Mouse (Mus musculus): ENCODE results near the gene Igf2bp1.

Igf2bp1 gene

DNA sequence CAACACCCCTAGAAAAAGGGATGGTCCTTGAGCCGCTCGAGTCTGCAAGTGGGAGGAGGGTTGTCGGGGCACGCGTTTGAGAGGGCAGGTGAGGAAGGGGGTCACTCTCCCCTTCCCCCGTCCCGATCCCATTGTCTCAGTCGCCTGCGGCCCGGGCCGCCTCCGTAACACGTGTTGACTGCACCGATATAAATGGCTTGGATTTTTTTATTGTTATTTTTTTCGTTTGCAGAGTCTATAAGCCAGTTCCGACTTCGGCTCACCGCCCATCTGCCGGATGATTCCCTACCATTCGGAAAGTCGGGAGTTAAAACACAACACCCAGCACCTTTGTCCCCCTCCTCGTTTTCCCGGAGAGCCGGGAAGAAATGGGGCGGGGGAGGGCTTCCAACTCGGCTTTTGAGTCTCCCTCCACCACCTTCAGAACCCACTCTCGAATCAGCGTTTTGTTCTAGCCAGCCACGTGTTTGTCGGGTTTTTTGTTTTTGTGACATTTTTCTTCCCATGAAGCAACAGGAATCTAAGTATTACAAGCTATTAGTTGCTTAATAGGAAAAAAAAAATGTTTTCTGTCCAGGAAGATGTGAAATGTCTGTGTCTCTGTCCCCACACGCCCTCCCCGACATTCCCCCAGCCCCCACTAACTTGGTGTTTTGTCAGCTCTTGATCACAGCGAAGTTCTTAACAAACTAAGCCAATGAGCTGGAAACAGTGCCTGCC is 1.9 kb upstream of the Igf2bp1 start:
- DNase-seq (ENCODE audit: low spot score in 2 of 2): no peak

DNA sequence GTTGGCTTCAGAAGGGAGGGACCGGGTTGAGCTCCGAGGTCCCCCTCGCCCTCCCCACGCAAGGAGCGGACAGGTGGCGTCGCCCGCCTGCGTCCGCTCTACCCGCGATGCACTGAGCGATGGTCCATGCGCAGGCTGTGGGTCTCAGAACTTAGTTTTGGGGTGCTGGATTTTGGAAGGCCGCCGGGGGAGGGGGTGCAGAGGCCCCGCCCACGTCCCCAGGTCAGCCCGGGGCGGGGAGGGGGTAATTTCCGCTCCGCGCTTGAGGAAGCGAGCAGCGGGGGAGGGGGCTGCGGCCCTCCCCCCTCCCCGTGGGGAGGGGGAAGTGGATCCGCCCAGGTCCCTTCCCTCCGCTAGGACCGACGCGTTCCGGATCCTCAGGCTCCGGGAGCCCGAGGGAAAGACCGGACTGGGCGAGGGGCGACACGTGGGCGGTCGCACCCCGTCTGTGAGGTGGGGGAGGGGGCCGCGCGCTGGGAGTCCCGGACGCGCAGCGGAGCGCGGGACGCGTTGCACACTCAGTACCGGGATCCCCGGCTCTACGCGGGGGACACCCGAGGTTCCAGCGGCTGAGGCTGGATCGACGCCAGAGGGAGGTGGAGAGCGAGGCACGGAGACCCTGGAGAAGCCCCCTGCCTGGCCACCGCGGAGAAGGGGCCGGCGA is 1.2 kb upstream of the Igf2bp1 start:
- peak in 1 of 2 experiments; percentile 33 for DNase-seq (ENCODE audit: low spot score in 2 of 2)

DNA sequence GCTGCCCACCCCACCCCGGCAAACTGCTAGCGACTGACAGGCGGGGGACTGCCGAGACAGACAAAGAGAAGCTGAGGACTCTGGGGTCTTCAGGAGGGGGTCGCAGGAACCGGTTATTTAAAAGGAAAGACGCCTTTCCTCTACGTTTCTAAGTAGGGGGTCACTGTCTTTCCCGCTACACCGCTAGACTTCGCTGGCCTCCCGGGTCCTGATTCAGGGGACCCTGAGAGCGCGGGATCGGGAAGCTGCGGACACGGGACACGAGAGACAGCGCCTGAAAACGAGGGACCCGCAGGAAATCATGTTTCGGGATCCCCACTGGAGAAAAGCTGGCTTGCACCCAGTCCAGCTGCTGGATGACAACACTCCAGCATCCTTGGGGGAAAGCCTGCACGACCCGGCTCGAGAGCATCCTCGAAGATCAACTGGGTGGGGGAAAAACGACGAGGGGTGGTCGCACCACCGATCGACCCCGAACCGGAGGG is 669 bp upstream of the Igf2bp1 start:
- no peak for DNase-seq (ENCODE audit: low spot score in 2 of 2)

DNA sequence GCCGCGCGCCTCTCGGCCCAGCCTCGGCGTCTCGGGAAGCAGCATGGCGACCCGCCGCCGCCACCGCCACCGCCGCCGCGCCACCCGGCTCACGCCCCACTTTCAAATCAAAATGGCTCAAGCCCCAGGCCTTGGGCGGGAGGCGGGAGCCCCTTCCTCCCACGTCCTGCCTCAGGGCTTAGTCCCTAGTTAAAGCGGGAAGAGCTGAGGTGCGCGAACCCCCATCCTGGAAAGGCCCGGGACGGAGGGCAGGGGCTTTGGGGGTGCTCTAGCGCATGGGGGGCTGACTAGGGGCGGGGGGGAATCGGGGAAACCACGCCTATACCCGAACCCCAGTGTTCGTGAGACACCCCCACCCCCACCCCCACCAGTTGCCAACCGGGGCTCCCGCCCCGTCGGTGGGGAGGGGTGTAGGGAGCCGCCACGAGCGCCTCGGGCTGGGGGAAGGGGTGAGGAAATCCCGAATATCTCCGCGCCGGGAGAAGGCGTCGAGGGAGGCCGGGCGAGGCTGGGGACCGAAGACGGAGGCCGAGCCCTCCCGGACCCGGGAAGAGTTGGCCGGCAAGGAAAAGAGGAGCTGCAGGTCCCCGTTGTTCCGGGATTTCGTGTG is 842 bp downstream of the Igf2bp1 start:
- peak in 1 of 2 experiments; percentile 42 for DNase-seq (ENCODE audit: low spot score in 2 of 2)

DNA sequence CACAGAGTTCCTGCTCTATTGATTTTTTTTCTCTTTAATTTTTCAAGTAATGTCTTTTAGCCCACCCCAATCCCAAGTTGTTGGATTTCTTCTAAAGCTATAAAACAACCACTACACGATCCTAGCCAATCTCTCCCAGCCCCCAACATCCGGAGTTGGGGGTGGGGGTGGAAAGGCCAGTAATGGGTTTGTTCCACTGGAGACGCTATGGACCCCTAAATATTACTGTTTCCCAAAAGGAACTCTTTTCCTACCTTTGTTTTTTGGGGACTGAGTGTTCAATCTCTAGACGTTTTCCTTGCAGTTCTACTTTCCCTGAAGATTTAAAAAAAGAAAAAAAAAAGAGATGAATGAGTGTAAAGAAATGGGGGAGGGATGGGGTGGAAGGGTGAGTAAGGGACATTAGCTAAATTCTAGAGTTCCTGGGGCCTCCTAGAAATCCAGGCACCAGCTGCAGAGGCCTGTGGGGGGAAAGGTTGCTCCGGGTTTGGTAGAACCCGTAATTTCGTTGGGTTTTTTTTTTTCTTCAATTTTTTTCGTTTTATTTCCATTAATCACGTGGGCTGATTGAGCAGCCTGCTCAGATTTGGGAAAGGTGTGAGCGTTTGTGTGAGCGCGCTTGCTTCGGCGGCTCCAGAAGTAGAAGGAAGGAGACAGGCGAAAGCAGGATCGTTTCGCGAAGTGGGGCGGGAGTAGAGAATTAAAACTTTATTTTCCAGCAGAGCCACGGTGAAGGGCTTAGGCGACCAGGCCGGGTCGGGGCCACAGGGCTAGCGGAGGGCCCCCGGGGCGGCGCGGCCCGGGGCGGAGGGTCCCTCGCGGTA is 1.6 kb downstream of the Igf2bp1 start:
- no peak for DNase-seq (ENCODE audit: low spot score in 2 of 2)

DNA sequence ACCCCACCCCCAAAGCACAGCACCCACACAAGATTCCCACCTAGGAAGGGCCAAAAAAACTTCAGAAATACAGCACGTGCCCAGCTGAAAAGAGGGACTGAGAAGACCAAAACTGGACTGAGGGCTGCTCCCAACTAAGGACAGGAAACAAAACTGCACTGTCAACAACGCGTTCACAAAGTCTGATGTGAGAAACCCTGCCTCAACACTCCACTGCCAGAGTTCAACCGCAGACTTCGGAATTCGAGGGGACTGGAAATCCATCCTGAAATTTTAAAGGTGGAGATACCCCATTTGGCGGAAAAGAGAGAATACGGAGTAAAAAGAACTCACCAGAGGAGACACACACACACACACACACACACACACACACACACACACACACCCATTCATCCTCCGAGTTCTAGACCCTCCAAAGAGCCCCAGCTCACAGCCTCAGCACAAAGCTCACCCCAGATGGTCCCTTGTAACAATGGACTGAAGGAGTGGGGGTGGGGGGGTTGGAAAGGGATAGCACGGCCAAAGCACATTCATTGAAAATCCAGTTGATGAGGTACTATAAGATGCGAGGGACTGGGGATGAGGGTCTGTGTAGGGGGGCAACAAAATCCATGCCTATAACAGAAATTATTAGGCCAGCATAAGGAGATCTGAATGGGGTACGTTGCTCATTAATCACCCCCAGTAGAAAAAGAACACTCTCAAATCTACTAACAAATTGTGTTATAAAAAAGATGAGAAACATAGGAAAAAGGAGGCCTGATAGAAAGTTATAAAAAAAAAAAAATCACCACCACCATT is 2.4 kb downstream of the Igf2bp1 start:
- DNase-seq (ENCODE audit: low spot score in 2 of 2): no peak

DNA sequence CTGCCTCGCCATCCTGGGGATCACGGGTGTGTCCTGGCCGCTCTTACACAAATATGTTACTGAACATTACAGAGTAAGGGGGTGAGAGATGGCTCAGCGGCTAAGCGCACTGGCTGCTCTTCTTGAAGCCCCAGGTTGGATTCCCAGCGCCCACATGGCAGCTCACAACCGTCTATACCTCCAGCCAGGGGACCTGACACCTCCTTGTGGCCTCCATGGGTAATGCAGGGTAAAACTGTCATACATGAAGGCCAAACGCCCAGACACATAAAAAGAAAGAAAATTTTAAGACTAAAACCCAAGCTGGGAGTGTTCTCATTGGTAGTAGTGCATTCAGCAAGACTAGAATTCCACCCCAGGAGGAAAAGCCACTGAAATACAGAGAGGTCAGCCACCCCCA is 11.6 kb downstream of the Igf2bp1 start:
- no peak for DNase-seq (ENCODE audit: low spot score in 2 of 2)

DNA sequence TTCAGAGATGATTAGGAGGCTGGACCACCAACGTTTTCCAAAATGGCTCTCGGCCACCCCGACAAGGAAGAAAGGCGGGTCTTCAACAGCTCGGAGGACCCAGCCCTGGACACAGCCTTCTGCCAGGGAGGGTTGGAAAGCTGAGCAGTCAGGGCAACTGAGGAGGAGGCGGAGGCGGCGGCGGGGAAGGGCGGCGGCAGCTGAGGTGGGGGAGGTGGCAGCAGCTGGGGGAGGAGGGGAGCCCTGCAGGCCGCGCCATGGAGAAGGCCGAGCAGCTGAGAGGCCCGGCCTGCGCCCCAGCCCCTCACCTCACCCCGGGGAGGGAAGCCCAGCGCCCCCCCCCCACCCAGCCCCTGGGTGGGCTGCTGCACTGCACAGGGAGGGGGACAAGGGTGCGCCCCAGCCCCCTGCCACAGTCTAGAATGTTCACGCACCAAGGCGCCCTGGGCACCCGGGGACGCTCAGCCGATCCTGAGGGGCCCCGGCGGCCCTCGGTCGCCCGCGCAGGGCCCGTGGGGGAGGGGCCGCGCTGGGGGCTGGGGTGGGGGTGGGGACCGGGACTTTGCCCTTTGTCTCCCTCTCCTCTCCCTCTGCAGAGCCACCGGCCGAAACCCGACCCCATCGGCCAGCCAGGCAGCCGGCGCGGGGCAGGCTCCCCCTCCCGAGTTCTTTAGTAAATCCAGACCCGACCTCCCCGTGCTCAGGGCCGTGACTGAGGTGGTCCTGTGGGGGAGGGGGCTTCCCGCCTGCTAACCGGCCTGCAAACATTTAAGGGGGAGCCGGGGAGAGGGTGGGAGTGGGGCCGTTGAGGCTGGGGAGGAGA is 14.6 kb downstream of the Igf2bp1 start:
- DNase-seq (ENCODE audit: low spot score in 2 of 2): peak in 1 of 2 experiments; percentile 57

DNA sequence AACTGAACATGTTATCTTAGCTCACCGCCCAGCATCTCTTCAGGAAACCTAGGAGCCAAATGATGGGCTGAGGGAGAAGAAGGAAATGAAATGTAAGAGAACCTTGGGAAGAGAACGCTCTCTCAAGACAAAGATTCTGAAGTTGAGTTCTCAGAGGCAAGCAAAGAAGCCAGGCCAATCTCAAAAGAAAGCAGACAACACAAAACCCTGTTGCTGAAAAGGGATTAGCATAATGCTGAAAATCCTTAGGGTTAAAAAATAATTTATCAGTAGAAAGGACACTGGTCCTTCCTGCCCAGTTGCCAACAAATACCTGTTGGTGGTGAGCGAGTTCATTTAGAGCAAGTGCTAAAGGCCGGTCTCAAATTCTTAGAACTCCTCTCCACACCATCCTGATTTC is 15.3 kb downstream of the Igf2bp1 start:
- no peak for DNase-seq (ENCODE audit: low spot score in 2 of 2)

DNA sequence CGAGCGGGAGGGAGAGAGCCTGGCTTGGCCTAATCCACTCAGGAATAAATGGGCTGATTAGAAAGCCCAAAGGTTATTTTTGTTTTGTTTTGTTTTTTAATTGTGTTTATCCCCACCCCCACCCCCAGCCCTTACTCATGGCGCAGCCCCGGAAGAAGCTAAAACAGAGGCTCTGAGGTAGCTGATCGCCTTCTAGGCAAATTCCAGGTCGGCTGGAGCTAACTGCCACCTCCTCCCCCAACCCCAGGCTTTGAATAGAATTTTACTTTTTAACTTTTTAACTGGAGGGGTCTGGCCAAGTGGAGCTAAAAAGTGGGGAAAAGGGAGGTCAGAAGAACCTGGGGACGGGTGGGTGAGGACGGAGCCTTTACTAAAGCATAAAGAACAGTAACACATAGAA is 15.9 kb downstream of the Igf2bp1 start:
- no peak for DNase-seq (ENCODE audit: low spot score in 2 of 2)

DNA sequence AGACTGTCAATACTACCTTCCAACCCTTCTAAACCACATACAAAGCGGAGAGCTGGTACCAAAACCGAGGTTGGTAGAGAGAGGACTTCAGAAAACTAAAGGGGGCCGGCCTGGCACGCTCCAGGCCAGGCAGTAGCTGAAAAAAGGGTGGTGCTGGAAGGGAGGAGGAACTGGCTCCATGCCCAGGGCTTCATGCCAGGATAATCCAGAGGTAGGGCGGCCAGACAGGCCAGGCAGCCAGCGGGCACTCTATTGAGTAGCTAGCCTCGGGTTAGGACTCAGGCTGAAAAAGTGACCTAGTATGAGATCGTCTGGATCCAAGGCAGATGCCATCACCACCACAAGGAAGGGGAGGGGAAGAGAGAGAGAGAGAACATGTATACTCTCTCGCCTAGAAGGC is 17.2 kb downstream of the Igf2bp1 start:
- DNase-seq (ENCODE audit: low spot score in 2 of 2): peak; percentile 45 to 75

DNA sequence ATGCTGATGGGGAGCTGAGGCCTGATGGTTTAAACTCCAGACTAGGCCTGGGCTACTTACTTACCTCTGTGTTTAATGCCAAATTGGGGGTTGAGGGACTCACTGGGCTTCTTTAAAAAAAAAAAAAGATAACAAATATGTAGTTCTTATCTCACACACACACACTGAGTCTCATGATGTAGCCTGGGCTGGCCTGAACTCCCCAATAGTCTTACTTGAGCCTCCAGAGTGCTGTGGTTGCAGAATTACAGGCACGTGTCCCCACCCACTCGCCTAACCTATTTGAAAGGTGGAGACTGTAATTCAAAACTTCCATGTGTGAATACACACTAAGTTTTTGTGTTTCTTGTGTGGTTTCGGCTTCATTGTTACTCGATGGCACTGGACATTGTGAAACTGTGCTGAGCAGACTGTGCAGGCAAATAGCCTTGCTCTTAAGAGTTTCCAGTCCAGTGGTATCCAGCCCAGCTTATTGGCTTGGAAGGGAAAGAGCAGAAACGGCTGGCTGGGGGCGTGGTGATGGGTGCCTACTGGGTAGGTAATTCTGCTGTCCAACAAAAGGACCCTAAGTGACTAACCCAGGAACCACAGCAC is 17.8 kb downstream of the Igf2bp1 start:
- DNase-seq (ENCODE audit: low spot score in 2 of 2): no peak

DNA sequence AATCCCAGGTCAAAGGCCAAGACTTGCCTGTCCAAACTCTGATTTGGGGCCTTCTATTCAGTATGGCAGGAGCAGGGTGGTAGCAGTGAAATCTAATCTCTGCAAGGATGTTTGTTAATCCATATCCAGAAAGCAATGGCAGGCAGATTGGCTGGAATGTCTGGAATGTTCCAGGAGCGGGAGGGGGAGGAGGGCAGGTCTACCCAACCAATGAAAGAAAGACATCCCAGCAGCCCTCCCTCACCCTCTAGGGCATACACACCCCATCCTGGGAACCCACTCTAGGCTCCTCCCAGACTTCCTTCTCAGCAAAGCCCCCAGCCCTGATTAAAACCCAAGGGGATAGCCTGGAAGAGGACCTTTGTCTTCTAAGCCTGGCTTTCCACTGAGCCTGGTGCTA is 23.3 kb downstream of the Igf2bp1 start:
- DNase-seq (ENCODE audit: low spot score in 2 of 2): no peak

DNA sequence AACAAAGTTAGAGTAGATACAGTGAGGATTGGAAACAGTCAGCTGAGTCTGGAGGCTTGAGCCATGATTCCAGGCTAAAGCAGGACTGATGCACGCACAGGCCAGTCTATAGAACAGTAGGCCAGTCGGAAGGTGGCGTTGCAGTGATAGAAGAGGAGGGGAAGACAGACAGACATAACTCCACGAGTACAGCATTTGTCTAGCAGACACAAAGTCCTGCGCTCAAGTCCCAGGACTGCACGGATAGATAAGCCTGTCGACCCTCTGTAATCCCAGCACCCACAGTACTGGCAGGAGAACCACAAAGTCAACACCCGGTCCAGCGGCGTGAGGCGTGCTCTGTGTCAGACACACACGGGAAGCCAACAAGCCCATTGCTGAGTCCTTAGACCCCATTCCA is 23.9 kb downstream of the Igf2bp1 start:
- DNase-seq (ENCODE audit: low spot score in 2 of 2): no peak

DNA sequence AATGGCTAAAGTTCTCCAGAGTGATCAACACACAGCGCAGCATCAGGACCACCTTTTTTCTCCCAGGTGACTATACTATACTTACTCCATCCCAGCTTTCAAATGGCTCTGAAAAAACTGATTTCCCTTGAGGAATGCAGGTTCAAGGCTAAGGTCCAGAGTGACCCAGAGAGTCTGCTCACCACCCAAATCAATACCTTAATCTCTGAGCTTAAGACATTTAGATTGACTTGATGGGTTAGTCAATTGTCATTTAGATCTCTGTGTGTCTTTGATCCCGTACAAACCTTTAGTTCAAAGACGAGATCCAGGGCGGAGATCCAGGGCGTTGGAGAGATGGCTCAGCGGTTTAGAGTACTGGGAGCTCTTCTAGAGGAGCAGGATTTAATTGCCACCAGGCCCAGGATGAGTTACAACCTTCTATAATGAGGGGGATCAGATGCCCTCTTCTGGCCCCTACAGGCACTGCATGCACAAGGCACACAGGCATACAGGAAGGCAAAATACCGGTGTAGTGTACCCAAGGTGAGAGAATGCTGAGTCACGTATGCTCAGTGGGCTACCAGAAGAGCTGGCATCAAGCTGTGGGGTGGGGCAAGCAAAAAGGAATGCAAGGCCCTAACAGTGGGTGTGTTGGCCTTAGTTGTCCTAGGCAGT is 24.9 kb downstream of the Igf2bp1 start:
- DNase-seq (ENCODE audit: low spot score in 2 of 2): peak in 1 of 2 experiments; percentile 39

DNA sequence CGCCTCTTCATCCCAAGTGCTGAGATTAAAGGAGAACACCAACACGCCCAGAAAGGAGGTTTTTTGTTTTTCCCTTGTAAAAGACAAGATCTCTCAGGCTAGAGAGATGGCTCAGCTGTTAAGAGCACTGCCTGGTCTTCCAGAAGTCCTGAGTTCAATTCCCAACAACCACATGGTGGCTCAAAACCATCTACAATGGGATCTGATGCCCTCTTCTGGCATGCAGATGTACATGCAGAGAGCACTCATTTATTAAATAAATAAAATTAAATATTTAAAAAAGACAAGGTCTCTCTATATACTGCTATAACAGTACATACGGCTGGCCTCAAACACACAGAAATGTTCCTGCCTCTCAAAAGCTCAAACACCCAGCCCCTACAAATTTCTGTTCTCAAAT is 27.3 kb downstream of the Igf2bp1 start:
- no peak for DNase-seq (ENCODE audit: low spot score in 2 of 2)

DNA sequence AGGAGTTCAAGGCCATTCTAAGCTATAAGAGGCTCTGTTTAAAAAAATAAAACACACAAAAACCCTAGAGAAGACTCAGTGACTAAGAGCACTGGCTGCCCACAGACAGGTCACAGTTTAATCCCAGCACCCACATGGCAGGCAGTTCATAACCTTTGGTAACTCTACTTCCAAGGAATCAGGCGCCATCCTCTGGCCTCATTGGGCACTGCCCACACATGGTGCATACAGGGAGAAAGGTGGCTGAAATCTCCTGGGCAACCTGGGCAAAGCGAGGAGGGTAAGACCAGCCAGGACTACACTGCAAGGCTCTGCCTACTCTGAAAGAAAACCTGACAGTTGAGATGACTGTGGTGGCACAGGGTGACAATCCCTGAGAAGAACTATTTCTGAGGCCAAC is 29.4 kb downstream of the Igf2bp1 start:
- DNase-seq (ENCODE audit: low spot score in 2 of 2): no peak

DNA sequence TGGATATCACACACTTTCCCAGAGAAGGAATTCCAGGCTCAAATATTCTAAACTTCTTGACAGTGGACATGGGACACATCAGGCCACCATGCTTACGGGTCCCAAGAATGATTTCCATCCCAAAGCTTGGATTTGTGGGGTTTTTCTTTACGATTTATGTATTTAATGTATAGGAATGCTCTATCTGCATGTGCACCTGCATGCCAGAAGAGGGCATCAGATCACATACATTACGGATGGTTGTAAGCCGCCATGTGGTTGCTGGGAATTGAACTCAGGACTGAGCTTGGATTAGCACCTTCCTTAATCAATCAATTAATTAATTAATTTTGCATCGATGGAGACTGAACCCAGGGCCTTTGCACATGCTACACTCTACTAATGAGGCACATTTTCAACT is 30.0 kb downstream of the Igf2bp1 start:
- no peak for DNase-seq (ENCODE audit: low spot score in 2 of 2)

DNA sequence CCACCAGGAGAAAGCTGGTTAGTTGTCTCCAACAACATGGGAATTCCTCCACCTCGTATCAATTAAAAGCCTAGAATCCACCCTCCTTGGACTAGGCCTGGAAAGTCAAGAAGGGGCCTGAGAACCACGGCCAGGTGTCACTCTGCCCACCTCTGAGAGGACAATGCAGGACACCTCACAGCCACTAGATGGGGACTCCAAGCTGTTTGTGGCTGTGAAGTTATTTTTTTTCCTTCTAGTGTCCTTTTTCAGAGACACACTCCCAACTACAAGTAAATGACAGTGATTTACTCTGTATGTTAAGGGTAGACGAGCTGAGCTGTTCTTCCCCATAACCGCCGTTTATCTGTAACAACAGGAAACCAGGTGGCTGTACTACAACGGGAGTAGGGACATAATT is 32.6 kb downstream of the Igf2bp1 start:
- no peak for DNase-seq (ENCODE audit: low spot score in 2 of 2)

All from cerebellum, postnatal 4 days (tissue).